Mouse (Mus musculus): ENCODE measurements around the gene Cntnap5a. TPM values are rescaled to one million over a fixed set of nuclear protein-coding genes. Genes with fewer than 3 reads are reported as not detected.

Gene Cntnap5a
- polyA plus RNA-seq (2015; fragmentation: Nextera tagmentation; extraction: Ambion mirVana): 1.6 TPM in 2 replicates

DNA sequence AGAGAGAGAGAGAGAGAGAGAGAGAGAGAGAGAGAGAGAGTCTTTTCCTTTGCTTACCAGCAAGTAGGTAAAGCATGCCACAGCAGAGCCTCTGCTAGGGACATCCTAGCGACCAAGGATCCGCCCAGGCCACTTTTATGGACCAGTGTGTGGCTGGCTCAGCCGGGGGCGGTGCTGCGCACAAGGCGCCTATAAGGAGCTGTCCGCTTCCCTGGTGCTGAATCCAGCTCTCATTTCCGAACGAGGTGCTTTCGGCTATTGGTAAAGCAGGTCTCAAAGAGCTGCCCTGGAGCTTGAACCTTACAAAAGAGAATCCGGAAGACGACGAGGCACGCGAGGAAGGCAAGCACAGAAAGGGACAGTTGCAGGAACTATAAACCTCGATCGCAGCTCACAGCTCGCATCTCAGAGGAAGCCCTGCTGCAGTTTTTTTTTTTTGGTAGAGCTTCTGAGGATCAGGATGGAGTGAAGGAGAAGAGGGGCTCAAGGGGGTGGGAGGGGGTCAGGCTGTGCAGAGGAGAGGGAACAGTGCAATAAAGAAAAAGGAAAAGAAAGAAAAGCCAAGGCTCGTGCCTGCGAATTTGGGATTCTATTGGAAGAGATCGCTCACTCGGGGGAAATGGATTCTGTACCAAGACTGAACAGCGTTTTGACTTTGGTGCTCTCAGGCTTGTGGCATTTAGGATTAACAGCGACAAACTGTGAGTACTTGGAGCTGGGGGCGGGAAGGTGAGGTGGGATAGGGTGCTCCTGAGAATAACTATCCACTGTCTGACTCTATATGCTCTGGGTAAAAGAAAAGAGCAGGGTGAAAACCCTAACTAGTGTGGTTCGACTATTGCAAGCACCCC lies at the start of gene Cntnap5a:
Gene Cntnap5a (plus strand): TSS at position 239 of the 851 bp plus-strand sequence.
- WGBS: 10% methylated on average over 26 of the region's 26 CpGs
- Histone ChIP-seq H3K27ac (replicated peaks) (peak within 1 kb of the TSS; percentile 14; the same call in 1 of the 2 replicates), H3K9ac (peak within 1 kb of the TSS; percentile 71)

DNA sequence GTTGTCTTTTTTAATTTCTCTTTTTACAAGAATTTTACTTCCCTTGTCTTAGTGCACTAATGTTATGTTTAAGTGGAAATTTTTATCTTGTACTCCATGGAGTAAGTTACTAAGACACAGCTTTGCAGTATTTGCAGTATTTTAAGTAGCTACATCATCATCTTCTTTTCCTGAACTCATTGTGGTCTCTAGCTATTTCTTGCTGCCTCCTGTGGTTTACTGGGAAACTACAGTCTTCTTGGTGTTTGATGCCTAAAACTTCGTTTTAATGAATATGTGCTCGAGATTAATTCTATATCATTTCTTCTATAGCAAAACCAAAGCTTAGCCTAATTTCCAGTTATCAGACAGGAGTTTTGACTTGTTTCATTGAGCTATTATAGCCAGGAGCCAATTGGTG lies 37.6 kb upstream of the Cntnap5a start:
- H3K27ac ChIP-seq (replicated peaks): no peak overlapping the region
- no peak overlapping the region for H3K4me2 ChIP-seq
- no peaks in the 10 kb centered on the region for H3K27me3 ChIP-seq
- H3K9ac ChIP-seq: no peak overlapping the region
- H3K9me3 ChIP-seq: no peaks in the 10 kb centered on the region
- no peak for ATAC-seq (ENCODE audit: low read depth)
- H3K4me3 ChIP-seq: no peak overlapping the region
- no peaks in the 10 kb centered on the region for H3K36me3 ChIP-seq
- WGBS: 70% methylated on average over 2 of the region's 2 CpGs
- H3K4me1 ChIP-seq (replicated peaks): no peaks in the 10 kb centered on the region

More for the DNA sequence above, at the start of gene Cntnap5a:
- peak within 1 kb of the TSS; percentile 48 for H3K4me3 ChIP-seq
- H3K9me3 ChIP-seq: no peaks in the 10 kb centered on the region
- peak; percentile 91 for ATAC-seq (ENCODE audit: low read depth)
- no peaks in the 10 kb centered on the region for H3K27me3 ChIP-seq
- H3K4me2 ChIP-seq: peak within 1 kb of the TSS; percentile 61
- 0 out of 2 replicates have a peak, but pooled peaks cover 10% of the 10 kb centered on the region for H3K4me1 ChIP-seq (replicated peaks)
- no peaks in the 10 kb centered on the region for H3K36me3 ChIP-seq

DNA sequence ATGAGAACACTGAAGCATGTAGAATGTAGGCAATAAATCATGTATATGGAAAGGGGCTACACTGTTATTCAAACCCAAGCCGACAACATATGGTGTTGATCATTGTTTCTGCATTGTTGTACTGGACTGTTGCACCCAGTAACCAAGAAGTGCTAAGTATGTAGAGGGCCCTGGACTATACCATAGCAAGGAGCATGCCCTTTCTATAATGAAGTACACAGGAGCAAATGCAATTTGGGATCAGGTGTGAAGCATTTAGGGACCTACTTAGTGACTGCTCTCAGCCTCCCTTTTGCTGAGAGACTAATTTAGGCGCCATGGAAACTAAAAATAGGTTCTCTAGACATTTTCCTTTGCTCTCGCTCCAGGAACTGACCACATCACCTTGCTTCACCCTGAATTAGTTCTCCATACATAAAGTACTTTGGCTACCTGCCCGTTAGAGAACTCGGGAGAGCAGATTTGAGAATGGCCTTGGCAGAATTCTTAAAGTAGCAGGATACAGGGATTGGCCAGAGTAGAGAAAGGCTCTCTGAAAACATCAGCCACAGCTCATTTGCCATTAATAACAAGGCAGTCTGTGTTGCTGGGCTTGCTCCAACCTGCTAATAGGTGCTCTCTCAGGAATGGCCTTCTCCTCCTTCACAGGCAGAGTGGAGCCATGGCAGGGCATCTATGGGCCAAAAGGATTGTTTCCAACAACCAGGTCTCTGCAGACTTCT lies 26.1 kb upstream of the Cntnap5a start:
- Histone ChIP-seq H3K4me2 (no peak overlapping the region), H3K4me3 (no peak overlapping the region), H3K27me3 (no peaks in the 10 kb centered on the region), H3K9ac (no peak overlapping the region), H3K4me1 (replicated peaks) (no peaks in the 10 kb centered on the region), H3K27ac (replicated peaks) (no peak overlapping the region), H3K36me3 (no peaks in the 10 kb centered on the region), H3K9me3 (no peaks in the 10 kb centered on the region)
- ATAC-seq (ENCODE audit: low read depth): no peak
- 76% methylated on average over 5 of the region's 5 CpGs for WGBS

DNA sequence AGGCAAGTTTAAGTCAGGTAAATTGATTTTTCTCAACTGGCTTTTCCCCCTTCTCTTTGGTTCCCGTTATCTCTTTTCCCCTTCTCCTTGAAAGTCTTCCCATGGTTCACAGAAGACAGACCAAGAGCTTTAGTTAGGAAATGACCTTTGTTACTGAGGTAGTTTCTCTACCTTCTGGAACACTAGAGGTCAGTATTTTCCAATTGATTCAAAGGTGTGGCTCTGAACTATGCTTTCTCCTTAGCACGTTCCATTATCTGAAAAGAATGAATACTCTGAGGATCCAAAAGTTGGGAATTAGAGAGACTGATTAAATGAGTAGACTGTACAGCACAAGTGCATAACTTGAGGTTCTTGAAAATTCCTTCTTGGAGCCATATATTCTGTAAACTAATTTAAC lies 1.9 kb downstream of the Cntnap5a start:
- Histone ChIP-seq H3K4me3 (peak overlapping the region; percentile 48), H3K27ac (replicated peaks) (no peak overlapping the region), H3K9me3 (no peaks in the 10 kb centered on the region), H3K36me3 (no peaks in the 10 kb centered on the region), H3K4me2 (peak overlapping the region; percentile 61), H3K9ac (no peak overlapping the region), H3K4me1 (replicated peaks) (0 out of 2 replicates have a peak, but pooled peaks cover 10% of the 10 kb centered on the region), H3K27me3 (no peaks in the 10 kb centered on the region)
- WGBS: 31% methylated on average over 2 of the region's 2 CpGs
- ATAC-seq (ENCODE audit: low read depth): no peak

DNA sequence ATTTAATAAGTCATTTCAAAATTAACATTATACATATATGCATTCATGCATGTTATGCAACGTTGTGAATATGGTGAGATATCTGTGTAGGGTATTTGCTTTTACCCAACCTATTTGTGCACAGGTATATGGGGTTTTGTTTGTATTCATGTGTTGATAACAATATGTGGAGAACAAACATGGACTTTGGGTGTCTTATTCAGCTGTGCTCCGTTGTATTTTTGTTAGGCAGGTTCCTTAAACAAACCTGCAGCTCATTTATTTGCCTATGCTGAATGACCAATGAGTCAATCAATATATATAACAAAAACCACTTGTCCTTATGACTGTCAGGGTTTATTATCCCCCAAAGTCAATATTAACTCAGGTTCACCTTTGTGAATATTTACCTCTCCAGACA lies 15.2 kb downstream of the Cntnap5a start:
- Histone ChIP-seq H3K27ac (replicated peaks) (no peak overlapping the region), H3K4me3 (no peak overlapping the region), H3K36me3 (no peaks in the 10 kb centered on the region), H3K4me1 (replicated peaks) (no peaks in the 10 kb centered on the region), H3K27me3 (no peaks in the 10 kb centered on the region), H3K9ac (no peak overlapping the region), H3K9me3 (no peaks in the 10 kb centered on the region), H3K4me2 (no peak overlapping the region)
- ATAC-seq (ENCODE audit: low read depth): no peak
- 66% methylated on average over 2 of the region's 2 CpGs for WGBS

DNA sequence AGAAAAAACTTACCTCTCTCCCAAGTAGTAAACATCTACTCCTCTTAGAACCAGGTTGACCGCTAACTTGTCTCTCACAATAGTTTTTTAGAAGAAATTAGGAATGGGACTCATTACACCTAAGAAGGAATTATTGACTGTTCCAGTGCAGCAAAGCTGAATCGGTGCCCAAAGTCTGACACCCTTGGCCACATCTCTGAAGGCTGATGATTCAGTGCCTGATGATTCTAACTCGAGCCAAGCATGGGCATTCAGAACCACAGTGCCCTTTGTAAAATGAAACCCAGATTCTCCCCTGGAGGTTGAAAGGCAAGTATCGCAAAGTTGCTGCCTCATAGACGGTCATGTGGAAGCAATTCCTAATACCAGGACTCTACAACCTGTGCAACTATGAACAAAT lies 58.0 kb downstream of the Cntnap5a start:
- H3K27me3 ChIP-seq: no peaks in the 10 kb centered on the region
- H3K9me3 ChIP-seq: no peaks in the 10 kb centered on the region
- no peaks in the 10 kb centered on the region for H3K4me1 ChIP-seq (replicated peaks)
- H3K36me3 ChIP-seq: no peaks in the 10 kb centered on the region
- H3K4me3 ChIP-seq: no peak overlapping the region
- H3K9ac ChIP-seq: no peak overlapping the region
- WGBS: 85% methylated on average over 5 of the region's 5 CpGs
- no peak overlapping the region for H3K4me2 ChIP-seq
- ATAC-seq (ENCODE audit: low read depth): no peak
- H3K27ac ChIP-seq (replicated peaks): no peak overlapping the region

DNA sequence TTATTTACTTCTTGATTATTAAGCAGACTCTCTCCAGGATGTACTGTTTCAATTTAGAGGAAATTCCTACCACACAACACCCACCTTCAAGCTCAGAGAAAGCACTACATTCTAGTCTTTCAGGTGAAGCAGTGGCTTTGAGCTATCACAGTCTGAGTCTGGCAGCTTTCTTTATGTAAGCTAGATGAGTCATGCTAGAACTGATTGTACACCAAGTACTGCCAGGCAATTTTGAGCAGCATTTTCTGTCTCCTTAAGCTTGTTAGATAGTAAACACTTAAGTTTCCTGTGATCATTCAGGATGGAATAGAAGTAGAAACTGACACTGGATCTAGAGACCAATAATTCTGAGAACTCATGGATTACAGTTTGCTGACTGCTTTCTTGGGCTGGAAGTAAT lies 61.0 kb downstream of the Cntnap5a start:
- no peak overlapping the region for H3K4me2 ChIP-seq
- no peak overlapping the region for H3K4me3 ChIP-seq
- no peaks in the 10 kb centered on the region for H3K4me1 ChIP-seq (replicated peaks)
- no peak for ATAC-seq (ENCODE audit: low read depth)
- H3K9me3 ChIP-seq: no peaks in the 10 kb centered on the region
- H3K36me3 ChIP-seq: no peaks in the 10 kb centered on the region
- no peak overlapping the region for H3K27ac ChIP-seq (replicated peaks)
- H3K9ac ChIP-seq: no peak overlapping the region
- H3K27me3 ChIP-seq: no peaks in the 10 kb centered on the region

DNA sequence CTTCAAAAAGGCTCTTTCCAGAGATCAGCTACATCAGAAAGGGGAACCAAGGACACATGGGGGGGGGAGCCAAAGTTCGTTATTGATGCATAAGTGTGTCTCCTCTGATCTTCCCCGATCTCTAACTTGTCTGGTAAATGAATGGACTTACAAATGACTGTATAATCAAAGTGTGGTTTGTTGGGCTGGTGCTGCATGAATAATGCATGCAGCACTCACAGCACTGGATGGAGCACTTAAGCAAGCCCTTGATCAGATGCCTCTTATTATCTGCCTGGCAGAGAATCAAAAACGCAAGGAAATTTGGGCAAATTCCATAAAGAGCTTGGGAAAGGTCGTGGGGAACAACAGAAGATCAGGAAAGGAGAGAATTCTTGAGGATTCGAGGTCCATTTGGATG lies 100.2 kb downstream of the Cntnap5a start:
- Histone ChIP-seq H3K27ac (replicated peaks) (peak overlapping the region; percentile 38; the same call in 1 of the 2 replicates), H3K4me1 (replicated peaks) (peaks cover 6% of the 10 kb centered on the region; the same call in 1 of the 2 replicates), H3K4me2 (no peak overlapping the region), H3K36me3 (no peaks in the 10 kb centered on the region), H3K27me3 (no peaks in the 10 kb centered on the region), H3K4me3 (no peak overlapping the region), H3K9me3 (no peaks in the 10 kb centered on the region), H3K9ac (no peak overlapping the region)
- ATAC-seq (ENCODE audit: low read depth): no peak
- 39% methylated on average over 5 of the region's 5 CpGs for WGBS

DNA sequence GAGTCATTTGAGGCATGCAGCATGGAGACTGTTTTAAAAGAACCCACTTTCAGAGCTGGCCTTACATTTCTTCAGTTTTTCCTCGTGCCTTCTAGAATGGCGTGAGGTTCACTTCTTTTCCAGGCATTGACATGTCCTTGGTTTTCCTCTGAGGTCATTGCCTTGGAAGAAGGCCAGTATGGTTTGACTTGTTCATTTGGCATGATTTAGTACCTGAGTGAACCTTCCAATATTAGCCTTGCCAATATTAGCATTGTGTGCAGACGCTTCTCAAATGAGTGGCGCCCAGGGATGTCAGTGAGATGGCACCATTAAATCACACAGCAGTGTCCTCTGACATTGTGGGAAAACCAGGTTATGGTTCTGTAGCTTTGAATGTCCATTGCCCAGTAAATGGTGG lies 158.0 kb downstream of the Cntnap5a start:
- no peak for ATAC-seq (ENCODE audit: low read depth)
- 84% methylated on average over 4 of the region's 4 CpGs for WGBS

DNA sequence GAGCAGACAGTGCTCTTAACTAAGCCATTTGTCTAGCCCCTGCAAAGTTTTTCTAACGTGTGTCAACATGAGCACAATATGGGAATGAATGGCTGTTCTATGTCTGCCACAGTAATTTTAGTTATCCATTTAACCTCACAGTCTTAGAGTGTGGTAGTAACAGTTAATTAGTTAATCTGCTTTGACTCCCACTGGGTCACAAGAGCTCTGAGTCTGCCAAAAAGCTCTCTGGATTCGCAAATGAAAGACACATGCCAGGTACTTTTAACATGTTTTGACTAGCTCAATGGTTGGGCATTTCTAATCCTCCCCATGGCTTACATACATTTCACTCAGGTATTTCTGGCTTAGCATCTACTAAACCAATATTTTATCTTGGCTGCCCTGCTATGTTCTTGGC lies 163.0 kb downstream of the Cntnap5a start:
- ATAC-seq (ENCODE audit: low read depth): no peak
- Histone ChIP-seq H3K4me3 (no peak overlapping the region), H3K9me3 (no peaks in the 10 kb centered on the region), H3K9ac (no peak overlapping the region), H3K27me3 (no peaks in the 10 kb centered on the region), H3K4me2 (no peak overlapping the region), H3K27ac (replicated peaks) (no peak overlapping the region), H3K36me3 (no peaks in the 10 kb centered on the region), H3K4me1 (replicated peaks) (no peaks in the 10 kb centered on the region)
- WGBS: 73% methylated on average over 2 of the region's 2 CpGs

More for the DNA sequence above, 158.0 kb downstream of the Cntnap5a start:
- H3K4me2 ChIP-seq: no peak overlapping the region
- H3K9me3 ChIP-seq: no peaks in the 10 kb centered on the region
- no peak overlapping the region for H3K27ac ChIP-seq (replicated peaks)
- no peaks in the 10 kb centered on the region for H3K4me1 ChIP-seq (replicated peaks)
- no peaks in the 10 kb centered on the region for H3K36me3 ChIP-seq
- H3K4me3 ChIP-seq: no peak overlapping the region
- H3K9ac ChIP-seq: no peak overlapping the region
- H3K27me3 ChIP-seq: no peaks in the 10 kb centered on the region

DNA sequence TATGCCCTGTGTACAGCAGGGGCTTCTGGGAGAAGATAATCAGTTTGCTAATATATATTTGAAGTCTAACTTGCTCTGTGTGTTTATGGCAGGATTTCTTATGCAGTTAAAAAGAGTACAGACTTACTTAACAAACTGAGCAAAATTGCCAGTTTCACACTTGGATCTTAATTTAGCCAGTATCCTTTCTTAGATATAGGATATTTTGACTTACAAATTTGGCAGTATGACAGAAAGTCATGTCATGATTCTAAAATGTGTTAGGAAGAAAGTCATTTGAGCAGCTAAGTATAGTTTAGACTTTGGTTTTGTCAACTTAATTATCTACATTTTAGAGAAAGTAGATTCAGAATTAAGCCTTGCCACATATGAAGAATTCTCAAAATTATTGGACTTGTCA lies 167.7 kb downstream of the Cntnap5a start:
- no peak overlapping the region for H3K27ac ChIP-seq (replicated peaks)
- no peaks in the 10 kb centered on the region for H3K9me3 ChIP-seq
- no peak overlapping the region for H3K4me3 ChIP-seq
- H3K27me3 ChIP-seq: no peaks in the 10 kb centered on the region
- H3K4me2 ChIP-seq: no peak overlapping the region
- H3K9ac ChIP-seq: no peak overlapping the region
- ATAC-seq (ENCODE audit: low read depth): no peak
- H3K4me1 ChIP-seq (replicated peaks): no peaks in the 10 kb centered on the region
- no peaks in the 10 kb centered on the region for H3K36me3 ChIP-seq

DNA sequence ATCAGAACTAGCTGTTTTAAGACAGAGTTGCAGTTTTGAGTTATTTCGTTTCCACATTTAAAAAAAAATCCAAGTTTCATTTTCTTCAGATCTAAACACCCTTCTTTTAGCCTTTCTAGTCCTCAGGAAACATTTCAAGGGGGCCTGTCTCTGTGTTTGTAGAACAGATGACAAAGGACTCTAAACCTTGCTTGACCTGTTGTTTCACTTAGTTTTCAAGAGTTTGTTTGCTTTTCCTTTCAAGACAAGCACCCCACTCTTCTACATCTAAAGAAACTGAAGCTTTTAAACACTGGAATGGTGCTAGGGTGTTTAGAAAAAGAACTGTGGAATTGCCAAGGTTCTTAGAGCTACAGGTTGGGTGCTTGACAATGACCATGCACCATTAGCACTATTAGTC lies 233.8 kb downstream of the Cntnap5a start:
- no peaks in the 10 kb centered on the region for H3K27me3 ChIP-seq
- H3K36me3 ChIP-seq: no peaks in the 10 kb centered on the region
- H3K9ac ChIP-seq: no peak overlapping the region
- no peak overlapping the region for H3K4me3 ChIP-seq
- peaks cover 11% of the 10 kb centered on the region; the same call in 1 of the 2 replicates for H3K9me3 ChIP-seq
- no peaks in the 10 kb centered on the region for H3K4me1 ChIP-seq (replicated peaks)
- ATAC-seq (ENCODE audit: low read depth): no peak
- H3K4me2 ChIP-seq: no peak overlapping the region
- no peak overlapping the region for H3K27ac ChIP-seq (replicated peaks)
- WGBS: 76% methylated on average over 1 of the region's 1 CpGs

All from neural tube, embryonic 13.5 days (tissue).